Mouse (Mus musculus) megakaryocyte progenitor cell, adult 5-6 weeks (primary cell): ENCODE measurements at regions not wholly inside any gene's neighbourhood (a gene's known extent, or its start where the extent isn't known, plus 50 kb on each side); places are given as distances from the start of the nearest gene placed in this dataset.
"Not testable (repeated sequence)": the region's sequence is repeated elsewhere in the genome, so short reads cannot be mapped to it uniquely, and the experiment has no call there.

Source experiments
- ATAC-seq: replicated peaks from 2 replicates; pipeline ENCODE4 v1.8.0; 2016; ENCODE audit warnings: mild to moderate bottlenecking, moderate TSS enrichment, inconsistent platforms; ENCODE audit not compliant: poor library complexity

DNA sequence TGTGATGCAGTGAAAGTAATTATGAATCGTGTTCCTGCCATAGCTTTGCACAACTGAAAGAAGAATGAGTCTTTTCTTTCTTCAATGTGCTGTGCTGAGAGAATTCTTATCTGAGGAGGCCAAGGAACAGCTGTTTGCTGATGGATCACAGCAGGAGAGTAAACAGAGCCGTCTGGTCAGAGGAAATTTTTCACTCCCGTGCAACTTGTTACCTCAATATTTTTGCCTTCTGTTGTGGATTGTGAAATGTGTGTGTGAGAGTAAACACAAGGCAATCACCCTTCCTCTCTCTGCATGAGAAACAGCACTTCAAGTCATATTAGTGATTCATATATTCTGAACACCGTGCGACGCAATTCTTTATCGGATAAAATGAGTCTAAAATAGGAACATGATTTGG lies 171.9 kb downstream of the Epm2a start:
- ATAC-seq: no peak

DNA sequence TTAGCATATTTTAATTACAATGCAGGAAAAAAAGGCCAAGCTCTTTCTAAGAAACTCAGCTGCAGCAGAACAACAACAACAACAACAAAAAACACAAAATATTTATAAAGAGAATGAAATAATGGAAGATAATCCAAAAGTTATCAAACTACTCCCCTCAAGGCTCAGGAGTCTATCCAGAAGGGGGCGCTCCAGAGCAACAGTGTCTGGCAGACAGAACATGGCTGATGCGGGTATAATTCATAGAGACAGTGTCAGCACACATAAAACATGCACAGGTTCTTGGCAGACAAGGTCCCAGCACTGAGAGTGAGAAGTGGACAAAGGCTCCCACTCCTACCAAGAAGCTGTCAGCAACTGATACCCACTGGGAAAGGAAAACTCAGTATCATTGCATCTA lies 173.9 kb downstream of the Epm2a start:
- no peak for ATAC-seq

DNA sequence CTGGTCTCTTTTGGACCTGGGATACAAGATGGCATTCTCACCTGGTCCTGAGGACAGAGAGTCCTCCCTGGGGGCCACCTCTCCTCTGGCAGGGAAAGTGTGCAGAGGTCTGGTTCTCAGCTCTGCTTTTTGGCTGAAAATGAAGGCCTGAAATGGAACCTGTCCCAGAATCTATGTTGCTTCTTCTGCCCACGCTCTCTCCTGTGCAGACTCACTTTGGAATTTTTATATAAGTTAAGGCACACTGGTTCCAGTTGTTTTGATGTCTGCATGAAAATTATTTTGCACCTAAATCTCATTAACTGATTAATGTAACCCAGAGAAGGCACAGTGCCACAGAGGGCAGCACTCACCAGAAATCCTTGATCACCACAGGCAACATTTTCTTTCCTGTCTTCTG lies 188.1 kb downstream of the Epm2a start:
- no peak for ATAC-seq

DNA sequence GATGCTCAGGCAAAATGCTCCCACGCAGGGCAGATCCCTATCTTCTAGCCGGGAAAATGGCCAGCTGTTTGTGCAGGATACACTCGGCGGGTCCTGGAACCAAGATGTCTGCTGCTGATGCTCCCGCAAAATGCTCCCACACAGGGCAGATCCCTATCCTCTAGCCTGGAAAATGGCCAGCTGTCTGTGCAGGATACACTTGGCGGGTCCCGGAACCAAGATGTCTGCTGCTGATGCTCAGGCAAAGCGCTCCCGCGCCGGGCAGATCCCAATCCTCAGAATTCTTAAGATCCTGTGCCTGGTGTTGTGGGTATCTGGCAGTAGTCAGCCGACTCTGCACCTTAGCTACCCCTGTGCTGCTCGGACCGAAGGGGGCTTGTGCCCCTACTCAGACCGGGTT lies 212.2 kb downstream of the Epm2a start:
- not testable (repeated sequence) for ATAC-seq

DNA sequence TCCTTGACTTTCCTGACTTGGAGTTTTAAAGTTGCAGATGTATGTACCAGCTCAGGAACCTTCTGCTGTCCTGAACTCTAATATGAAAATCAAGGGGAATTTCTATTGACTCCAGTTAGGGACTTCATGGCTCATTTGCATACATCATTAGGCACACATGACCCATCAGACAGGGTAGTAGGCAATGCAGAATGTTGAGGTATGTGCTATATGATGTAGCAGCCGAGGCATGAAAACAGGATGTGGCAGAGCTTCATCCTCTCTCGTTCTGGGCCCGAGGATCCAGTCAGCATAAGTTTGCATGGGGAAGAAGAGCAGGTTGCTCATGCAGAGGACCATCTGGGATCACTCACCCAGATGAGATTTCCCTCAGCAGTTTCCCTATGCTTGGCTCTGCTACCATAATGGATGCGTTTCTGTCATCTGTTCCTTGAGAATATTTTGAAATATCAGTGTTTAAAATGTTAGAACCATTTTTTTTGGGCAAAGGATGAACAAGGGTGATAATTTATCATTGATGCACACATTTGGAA lies 227.4 kb downstream of the Epm2a start:
- ATAC-seq: no peak

DNA sequence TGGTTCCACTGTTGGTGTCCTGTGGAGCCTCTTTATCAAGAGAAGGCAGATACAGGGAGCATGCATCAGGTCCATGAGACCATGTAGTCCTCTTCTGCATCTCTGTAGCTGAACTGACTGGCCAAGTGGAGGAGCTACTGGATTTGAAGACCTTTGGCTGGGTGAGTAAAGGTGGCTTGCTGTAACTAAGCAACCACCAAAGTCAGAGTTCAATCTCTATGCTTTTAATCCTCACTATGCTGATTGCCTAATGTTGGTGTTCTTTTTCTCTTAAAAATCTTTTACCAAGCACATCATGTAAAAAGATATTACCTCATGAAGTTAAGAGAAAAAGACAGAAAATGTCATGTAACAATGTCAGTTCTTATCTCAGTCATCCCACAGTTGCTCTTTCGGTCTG lies 265.2 kb downstream of the Epm2a start:
- ATAC-seq: no peak

DNA sequence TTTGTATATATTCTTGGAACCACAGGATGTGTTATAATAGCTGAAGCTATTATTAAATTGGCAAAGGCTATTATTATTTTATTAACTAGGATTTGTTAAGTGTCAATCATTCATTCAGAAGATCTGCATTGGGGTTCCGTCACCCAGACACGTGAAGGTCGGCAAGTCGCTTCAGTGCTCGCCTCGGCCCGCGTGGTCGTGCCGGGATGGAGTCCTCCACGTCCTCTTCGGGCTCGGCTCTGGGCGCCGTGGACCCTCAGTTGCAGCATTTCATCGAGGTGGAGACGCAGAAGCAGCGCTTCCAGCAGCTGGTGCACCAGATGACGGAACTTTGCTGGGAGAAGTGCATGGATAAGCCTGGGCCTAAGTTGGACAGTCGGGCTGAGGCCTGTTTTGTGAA lies 265.9 kb downstream of the Epm2a start:
- ATAC-seq: peak; percentile 91

DNA sequence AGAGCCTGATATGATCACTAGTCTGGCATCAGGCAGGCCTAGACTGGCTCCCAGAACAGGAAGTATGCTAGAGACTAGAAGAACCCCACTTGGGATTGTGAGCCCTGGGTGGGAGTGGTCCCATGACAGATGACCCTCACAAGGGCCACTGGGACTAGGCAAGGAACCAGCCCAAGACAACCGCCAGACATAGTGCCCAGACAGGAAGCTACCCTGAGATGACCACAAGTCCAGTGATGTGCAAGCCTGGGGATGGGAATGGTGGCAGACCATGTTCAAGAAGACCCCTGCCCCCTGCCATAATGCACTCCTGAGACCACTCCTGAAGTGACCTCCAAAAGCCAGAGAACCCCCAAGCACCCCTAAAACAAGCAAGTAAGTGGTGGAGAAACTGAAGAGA lies 304.9 kb downstream of the Epm2a start:
- no peak for ATAC-seq

DNA sequence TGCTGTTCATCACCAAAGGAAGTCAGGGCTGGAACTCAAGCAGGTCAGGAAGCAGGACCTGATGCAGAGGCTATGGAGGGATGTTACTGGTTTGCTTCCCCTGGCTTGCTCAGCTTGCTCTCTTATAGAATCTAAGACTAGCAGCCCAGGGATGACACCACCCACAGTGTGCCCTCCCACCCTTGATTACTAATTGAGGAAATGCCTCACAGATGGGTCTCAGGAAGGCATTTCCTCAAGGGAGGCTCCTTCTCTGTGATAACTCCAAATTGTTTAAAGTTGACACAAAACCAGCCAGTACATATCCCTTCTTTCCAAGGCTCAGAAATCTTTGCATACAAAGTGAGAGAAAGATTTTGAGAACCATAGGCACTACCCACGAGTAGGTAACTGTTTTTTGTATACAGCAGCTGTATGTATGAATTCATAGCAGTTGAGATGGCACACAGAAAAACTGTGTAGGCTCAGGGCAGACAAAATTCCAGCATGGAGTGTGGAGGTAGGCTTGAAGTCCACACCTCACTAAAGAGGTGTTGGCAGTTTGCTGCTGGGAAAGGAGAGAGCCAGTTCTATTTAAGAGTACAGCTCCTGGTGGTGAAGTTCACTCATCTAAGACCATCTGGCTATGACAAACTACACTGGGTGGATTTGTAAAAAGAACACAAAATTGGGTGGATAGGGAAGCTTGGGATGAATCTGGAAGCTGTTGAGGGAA lies 317.0 kb downstream of the Epm2a start:
- no peak for ATAC-seq

DNA sequence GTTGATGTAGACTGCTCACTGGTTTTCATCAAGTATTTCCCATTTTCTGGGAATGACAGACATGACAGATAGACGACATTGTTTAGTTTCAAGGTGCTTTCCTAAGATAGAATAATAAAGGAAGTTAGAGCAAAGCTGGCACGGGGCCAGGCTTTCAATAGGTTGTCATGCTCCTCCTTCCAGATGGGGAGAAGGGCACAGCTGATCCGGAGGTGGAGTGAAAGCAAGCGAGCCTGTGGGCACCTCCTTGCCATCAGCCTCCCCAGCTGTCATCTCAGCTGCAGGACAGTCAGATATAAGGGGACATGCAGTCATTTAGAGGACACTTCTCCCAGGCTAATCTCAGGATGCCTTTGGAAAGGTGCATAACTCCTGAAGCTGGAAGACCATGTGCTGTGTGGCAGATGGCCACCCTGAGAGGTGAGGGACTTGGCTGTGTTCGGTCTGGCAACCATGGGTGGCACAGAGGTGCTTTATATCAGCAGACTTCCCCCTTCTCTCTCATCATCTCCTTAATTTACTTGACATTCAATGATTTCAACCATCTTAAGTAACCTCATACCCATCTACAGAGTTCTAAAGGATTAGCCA lies 318.6 kb downstream of the Epm2a start:
- ATAC-seq: no peak

DNA sequence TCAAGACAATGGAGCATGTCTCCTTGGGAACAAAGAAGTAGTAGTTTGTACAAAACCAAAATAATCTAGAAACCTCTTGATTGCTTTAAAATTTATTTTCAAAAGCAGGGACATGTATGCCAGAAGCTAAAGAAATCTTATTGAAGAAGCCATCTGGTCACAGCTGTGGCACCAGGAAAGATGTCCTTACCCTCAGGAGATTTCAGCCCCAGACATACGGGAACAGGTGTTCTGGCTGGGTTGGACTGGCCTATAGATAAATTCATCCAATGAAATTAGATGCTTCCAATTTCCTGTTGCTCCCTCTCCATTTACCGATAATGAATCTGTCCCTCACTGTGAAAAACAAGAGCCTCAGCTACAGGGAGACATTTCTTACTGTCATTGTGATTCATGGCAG lies 366.5 kb downstream of the Epm2a start:
- no peak for ATAC-seq

DNA sequence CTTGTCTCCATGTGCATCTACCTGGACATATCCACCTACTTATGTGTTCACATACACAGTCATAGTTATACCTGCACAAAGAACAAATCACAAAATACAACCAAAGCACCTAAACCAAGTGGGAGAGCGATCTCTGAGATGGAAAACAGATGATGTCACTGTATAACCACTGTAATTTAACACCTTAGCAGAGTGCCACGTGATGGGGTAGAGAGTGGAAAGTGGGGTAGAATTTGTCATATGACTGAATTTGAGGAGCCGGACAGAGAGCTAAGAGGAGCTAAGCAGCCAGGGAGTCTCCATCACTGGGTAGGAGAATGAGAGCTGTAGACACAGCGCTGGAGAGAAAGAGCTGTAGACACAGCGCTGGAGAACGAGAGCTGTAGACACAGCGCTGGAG lies 381.6 kb downstream of the Epm2a start:
- ATAC-seq: no peak

DNA sequence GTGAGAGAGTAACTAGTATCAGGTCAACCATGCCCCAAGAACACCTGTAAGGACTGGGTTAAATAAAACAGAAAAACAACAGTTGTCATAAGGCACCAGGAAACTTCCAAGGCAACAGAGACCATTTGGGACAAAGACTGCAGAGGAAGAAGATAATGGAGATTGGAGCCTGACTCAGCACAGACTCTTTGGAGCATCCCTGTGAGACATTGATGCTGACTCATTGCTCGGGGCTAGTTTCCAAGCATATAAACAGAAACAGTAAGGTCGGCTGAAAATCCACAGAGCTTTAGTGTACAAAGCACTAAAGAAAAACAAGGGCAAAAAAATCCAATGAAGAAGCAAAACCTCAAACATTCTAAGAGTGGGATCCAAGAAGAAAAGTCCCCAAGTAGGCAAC lies 386.3 kb downstream of the Epm2a start:
- no peak for ATAC-seq

DNA sequence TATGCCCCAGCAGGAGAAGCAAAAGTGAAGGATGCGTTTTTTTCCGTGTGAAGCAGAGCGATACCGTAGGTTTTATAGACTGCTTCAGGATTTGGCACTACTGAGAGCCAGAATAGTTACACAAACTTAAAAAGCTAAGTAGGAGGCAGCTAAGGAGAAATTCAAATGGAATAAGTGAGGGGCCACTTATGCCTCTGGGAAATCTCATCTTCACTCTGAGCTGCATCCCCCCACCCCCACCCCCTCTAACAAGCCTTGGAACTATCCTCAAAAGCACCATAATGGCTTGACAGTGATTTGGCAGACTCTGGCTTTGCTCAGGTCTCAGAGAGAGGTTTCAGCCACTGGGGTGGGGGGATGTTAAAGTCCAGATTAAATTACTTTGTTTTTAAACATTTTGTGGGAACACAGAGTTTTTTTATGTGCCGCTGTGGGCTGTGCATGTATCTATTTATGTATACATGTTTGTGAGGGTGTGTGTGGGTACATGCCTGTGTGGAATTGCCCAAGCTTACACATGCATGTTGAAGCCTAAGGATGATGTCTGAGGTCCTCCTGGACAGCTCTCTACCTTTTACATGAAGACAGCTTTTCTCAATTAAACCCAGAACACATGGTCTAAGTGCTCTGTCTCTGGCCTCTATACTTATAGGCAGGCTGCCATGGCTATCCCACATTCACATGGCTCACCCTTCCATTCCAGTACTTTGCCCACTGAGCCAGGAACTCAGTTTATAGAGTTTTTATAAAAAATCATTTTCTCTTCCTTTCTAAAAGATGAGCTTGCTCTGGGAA lies 396.6 kb downstream of the Epm2a start:
- ATAC-seq: no peak

DNA sequence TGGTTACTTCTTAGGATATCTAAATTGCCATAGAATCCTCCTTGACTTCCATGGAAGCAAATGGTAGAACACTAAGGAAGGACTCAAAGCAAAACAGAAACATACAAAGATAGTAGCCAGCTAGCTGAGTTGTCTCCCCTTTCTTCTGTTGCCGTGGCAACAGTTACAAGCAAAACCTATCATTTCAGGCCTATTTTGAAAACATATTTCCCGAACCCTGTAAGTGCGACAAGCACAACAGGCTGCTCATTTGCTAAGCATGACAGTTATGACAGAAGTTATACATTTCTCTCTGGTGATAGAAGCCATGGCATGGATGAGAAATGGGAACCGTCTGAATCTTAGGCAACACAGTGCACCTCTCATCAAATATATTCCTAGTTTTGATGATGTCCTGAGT lies 402.4 kb downstream of the Epm2a start:
- ATAC-seq: no peak

DNA sequence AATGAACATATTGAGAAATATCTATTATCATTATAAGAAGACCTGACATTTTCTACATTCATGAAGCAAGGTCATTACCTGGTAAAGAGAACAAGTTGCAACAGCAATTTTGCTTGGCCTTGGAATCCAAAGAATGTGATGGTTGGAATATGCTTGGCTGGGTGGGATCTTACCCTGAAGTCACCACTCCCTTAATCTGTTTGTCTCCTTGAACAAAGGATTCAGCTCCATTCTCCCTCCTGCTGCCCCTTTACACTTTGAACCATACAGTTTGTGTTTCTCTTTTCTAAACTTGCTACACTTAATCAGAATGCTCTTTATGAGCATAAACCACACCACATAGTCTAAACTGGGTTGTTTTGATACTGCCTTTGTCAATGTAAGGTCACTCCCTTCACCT lies 403.8 kb downstream of the Epm2a start:
- no peak for ATAC-seq

DNA sequence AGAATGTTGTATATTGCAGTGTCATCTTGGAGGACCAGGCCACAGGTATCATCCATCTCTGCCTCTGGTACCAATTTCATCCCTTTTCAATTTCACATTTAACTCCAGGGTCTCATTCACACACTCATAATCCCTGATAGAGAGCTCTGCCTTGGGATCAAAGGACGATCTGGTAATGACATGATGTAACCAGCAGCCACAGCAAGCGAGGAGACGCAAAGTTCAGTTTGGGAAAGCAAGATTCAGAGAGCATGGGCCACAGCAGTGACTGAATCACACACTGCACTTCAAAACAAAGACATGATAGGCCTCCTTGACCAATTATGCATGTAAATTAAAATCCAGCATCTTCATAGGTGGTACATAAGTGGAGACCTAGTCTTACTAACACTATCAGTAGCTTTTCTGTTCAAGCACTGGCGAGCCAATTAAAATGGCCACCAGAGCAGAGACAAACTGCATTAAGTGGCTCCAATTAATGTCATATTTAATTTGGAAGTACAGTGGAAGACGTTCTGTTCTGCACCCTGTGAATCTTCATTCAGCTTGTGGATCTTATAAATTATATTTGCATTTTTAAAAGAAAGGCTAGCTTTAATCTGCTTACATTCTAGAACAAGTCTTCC lies 412.0 kb downstream of the Epm2a start:
- no peak for ATAC-seq

DNA sequence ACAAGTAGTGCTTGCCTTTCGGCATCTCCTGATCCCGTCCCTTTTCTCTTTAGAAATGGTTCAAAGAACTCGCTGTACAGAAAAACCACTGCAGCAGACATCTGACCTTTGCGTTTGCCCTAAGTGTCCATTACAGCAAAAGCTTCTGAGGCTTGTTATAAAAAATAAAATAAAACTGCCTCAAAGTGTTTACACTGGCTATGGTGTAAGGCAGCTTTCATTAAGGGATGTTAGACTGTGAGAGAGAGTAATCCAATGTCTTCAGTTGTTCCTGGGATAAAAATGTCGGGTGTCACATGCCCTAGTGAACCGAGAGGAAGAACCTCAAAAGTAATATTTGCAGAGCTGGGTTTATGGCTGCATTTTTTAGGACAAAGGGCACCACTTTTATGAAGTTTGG lies 434.7 kb downstream of the Epm2a start:
- no peak for ATAC-seq

DNA sequence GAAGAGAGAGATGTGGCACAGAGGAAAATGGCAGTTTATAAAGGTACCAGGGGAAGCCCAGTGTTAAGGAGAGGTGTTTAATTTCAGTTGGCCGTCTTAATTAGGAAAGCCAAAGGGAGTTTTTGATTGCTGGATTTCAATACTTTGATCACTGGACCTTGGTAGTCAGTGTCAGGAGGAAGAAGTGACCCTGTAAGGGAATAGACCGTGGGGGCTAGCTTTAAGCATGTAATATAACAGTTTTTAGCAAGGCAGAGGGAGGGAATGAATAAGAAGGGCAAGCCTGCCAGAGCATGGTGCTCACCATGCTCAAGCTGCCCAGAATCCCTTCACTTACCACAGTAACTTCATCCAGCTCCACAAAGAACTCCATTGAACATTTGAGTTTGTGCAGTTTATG lies 437.1 kb downstream of the Epm2a start:
- ATAC-seq: no peak

DNA sequence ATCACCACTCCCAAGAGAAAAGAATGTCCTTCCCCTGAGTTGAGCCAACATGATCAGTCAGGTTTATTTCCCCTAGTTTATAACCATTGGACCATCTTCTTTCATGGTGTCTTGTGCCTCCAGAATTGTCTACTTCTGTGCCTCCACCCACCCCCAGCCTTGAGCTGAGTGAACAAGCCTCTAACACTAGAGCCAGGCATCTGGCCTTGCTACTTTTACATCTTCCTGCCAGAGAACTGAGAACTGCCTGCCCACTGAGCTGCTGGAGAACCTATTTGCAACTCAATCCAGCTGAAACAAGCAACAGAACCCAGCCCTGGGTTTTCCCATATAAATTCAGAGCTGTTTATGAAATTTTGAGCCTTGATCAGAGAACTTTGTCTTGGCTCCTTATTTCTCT lies 444.0 kb downstream of the Epm2a start:
- ATAC-seq: no peak

DNA sequence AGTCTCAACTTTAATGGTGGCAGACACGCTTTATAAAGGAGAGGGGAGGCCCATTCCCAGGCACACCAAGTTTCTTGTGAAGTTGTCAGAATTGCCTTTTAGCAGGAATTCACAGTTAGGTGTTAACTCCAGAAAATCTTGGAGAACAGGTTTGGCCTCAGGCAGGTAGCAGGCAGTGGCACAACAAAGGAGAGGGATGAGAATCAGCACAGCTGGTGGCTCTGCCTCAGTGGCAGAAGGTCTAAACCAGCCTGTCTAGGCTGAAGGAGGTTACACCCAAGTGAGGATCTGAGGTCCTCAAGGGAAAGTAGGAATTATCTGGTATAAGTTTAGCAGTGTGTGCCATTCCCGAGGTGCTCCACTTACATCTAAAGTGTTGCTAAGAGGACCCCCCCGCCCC lies 456.3 kb downstream of the Epm2a start:
- ATAC-seq: no peak
